Mouse (Mus musculus): ENCODE results near the gene Dab2ip.

Dab2ip gene

GRCm38 (mm10) chr2:35716175-35716574 is 158.1 kb downstream of the Dab2ip start:
- DNase-seq (ENCODE audit: low read depth): no peak

GRCm38 (mm10) chr2:35718003-35718500 is 160.0 kb downstream of the Dab2ip start:
- no peak for DNase-seq (ENCODE audit: low read depth)

- DNase-seq (ENCODE audit: low read depth): no peak
These were observed 160.6 kb downstream of the Dab2ip start for GRCm38 (mm10) chr2:35718662-35719061.

- no peak for DNase-seq (ENCODE audit: low read depth)
These were observed 161.4 kb downstream of the Dab2ip start for GRCm38 (mm10) chr2:35719230-35720005.

- no peak for DNase-seq (ENCODE audit: low read depth)
These were observed 162.0 kb downstream of the Dab2ip start for GRCm38 (mm10) chr2:35720104-35720503.

- DNase-seq (ENCODE audit: low read depth): no peak
These were observed 162.5 kb downstream of the Dab2ip start for GRCm38 (mm10) chr2:35720550-35720949.

- no peak for DNase-seq (ENCODE audit: low read depth)
These were observed 162.9 kb downstream of the Dab2ip start for GRCm38 (mm10) chr2:35720956-35721355.

GRCm38 (mm10) chr2:35722821-35723220 is 164.8 kb downstream of the Dab2ip start:
- no peak for DNase-seq (ENCODE audit: low read depth)

- no peak for DNase-seq (ENCODE audit: low read depth)
These were observed 165.2 kb downstream of the Dab2ip start for GRCm38 (mm10) chr2:35723267-35723666.

GRCm38 (mm10) chr2:35723691-35724090 is 165.6 kb downstream of the Dab2ip start:
- no peak for DNase-seq (ENCODE audit: low read depth)

- DNase-seq (ENCODE audit: low read depth): peak; percentile 23
These were observed 170.6 kb downstream of the Dab2ip start for GRCm38 (mm10) chr2:35728633-35729032.

GRCm38 (mm10) chr2:35729077-35730065 is 171.3 kb downstream of the Dab2ip start:
- DNase-seq (ENCODE audit: low read depth): peak; percentile 14

- DNase-seq (ENCODE audit: low read depth): no peak
These were observed 173.8 kb downstream of the Dab2ip start for GRCm38 (mm10) chr2:35731671-35732449.

- DNase-seq (ENCODE audit: low read depth): no peak
These were observed 176.9 kb downstream of the Dab2ip start for GRCm38 (mm10) chr2:35735001-35735400.

- DNase-seq (ENCODE audit: low read depth): no peak
These were observed 178.0 kb downstream of the Dab2ip start for GRCm38 (mm10) chr2:35736061-35736460.

- no peak for DNase-seq (ENCODE audit: low read depth)
These were observed 179.5 kb downstream of the Dab2ip start for GRCm38 (mm10) chr2:35737467-35738027.

GRCm38 (mm10) chr2:35739669-35740254 is 181.7 kb downstream of the Dab2ip start:
- DNase-seq (ENCODE audit: low read depth): no peak

GRCm38 (mm10) chr2:35745876-35746275 is 187.8 kb downstream of the Dab2ip start:
- DNase-seq (ENCODE audit: low read depth): no peak

- DNase-seq (ENCODE audit: low read depth): no peak
These were observed 188.6 kb downstream of the Dab2ip start for GRCm38 (mm10) chr2:35746638-35747037.

- no peak for DNase-seq (ENCODE audit: low read depth)
These were observed 189.4 kb downstream of the Dab2ip start for GRCm38 (mm10) chr2:35747371-35748035.

All from fibroblast of lung, adult 2 months (primary cell).